Comparison of ENCODE assay signal across 18 mouse cellular contexts in the genomic region with DNA sequence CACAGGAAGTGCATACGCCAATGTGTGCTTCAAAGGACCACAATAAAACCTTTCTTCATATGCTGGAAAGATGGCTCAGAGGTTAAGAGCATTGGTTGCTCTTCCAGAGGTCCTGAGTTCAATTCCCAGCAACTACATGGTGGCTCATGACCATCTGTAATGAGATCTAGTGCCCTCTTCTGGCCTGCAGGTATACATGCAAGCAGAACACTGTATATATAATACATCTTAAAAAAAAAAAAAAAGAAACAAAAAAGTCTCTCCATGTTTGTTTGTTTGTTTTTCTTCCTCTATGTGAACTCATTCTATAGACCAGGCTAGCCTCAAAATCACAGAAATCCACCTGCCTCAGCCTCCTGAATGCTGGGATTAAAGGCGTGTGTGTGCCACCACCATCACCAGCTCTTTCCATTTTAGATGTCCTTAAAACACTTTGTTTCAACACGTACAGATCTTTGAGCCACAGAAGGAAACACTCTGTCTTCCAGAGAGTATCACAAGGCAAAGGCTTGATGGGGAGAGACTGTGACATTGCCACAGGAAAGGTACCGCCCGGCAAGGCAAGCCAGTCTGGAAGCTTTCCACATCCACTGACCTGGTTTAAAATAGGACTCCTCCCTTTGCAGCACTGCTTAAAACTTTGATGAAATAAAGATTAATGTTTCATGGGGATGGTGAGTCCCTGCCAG. TPM values are rescaled to one million over a fixed set of nuclear protein-coding genes. Genes with fewer than 3 reads are reported as not detected.
DNase-seq lines count a peak whose midpoint lies in the region; ATAC-seq and TF ChIP-seq lines count a peak whose summit lies in the region.
"Had no signal": no experiment of that assay in that cellular context is flagged by ENCODE, and none has a peak within 500 bp of the region (broad histone marks: within the 10 kb centered on the region; RNA-seq: fewer than 3 reads in every experiment).

No protein-coding gene starts in this region.

- no peak overlapping the region for H3K4me3 ChIP-seq in lung, embryonic 14.5 days (ENCODE audit: low read depth, low read length)
- no peak overlapping the region for H3K4me3 ChIP-seq in lung, adult 2 months (replicated peaks; ENCODE audit: extremely low read depth, low read depth, low read length)
- no peak overlapping the region for H3K4me3 ChIP-seq in MEL (ENCODE audit: control insufficient read depth in 1 of 2, insufficient read depth in 1 of 2, low read depth in 2 of 2, low read length in 2 of 2)
- no peak overlapping the region for H3K4me3 ChIP-seq in stomach, postnatal 0 days (ENCODE audit: low read depth, low read length)
- H3K4me3 ChIP-seq: forebrain, embryonic 15.5 days; heart, embryonic 10.5 days; liver, embryonic 13.5 days; megakaryocyte, embryonic 14.5 days had no signal

- TF ChIP-seq RAD21 in MEL (IDR thresholded peaks at IDR 0.05; ENCODE audit: low read depth, low read length): no peak; the same call in 1 of the 2 replicates

- H3K27ac ChIP-seq in lung, embryonic 14.5 days (ENCODE audit: low read depth): no peak overlapping the region
- no peak overlapping the region for H3K27ac ChIP-seq in MEL (ENCODE audit: control insufficient read depth, low read depth, low read length)
- no peak overlapping the region for H3K27ac ChIP-seq in stomach, postnatal 0 days (replicated peaks)
- H3K27ac ChIP-seq: forebrain, embryonic 15.5 days; heart, embryonic 10.5 days; liver, embryonic 13.5 days had no signal

- H3K27me3 ChIP-seq in lung, embryonic 14.5 days (ENCODE audit: insufficient read depth, low read length): no peaks in the 10 kb centered on the region
- no peaks in the 10 kb centered on the region for H3K27me3 ChIP-seq in MEL (ENCODE audit: control insufficient read depth in 1 of 2, insufficient read depth in 2 of 2, low read length in 2 of 2)
- no peaks in the 10 kb centered on the region for H3K27me3 ChIP-seq in stomach, postnatal 0 days (ENCODE audit: control insufficient read depth, insufficient read depth, low read length)
- H3K27me3 ChIP-seq: forebrain, embryonic 15.5 days; liver, embryonic 13.5 days; megakaryocyte, embryonic 14.5 days had no signal

- H3K4me1 ChIP-seq in lung, embryonic 14.5 days (ENCODE audit: insufficient read depth): no peaks in the 10 kb centered on the region
- H3K4me1 ChIP-seq in lung, adult 2 months (ENCODE audit: control insufficient read depth, insufficient read depth, low read length): no peaks in the 10 kb centered on the region
- no peaks in the 10 kb centered on the region for H3K4me1 ChIP-seq in MEL (ENCODE audit: control insufficient read depth in 1 of 2, insufficient read depth in 2 of 2, low read length in 2 of 2)
- H3K4me1 ChIP-seq in stomach, postnatal 0 days (replicated peaks; ENCODE audit: control insufficient read depth, insufficient read depth): no peaks in the 10 kb centered on the region
- H3K4me1 ChIP-seq: forebrain, embryonic 15.5 days; heart, embryonic 10.5 days; liver, embryonic 13.5 days had no signal

- DNase-seq in heart, adult 8-10 months (ENCODE audit: low spot score): peak; percentile 18
- no peak for DNase-seq in heart, postnatal 14 days
- no peak for DNase-seq in lung, embryonic 14.5 days
- DNase-seq in lung, adult 2 months: no peak
- no peak for DNase-seq in MEL (ENCODE audit: low read depth, low spot score)
- no peak for DNase-seq in stomach, postnatal 0 days (ENCODE audit: low spot score)
- DNase-seq in adrenal gland, postnatal 25 days: no peak
- DNase-seq: cerebellum, postnatal 14 days; heart, postnatal 36 days; liver, embryonic 13.5 days; lung, postnatal 14 days had no signal

- 0 out of 2 replicates have a peak, but pooled peaks cover 4% of the 10 kb centered on the region for H3K9me3 ChIP-seq in lung, embryonic 14.5 days (ENCODE audit: low read depth, low read length)
- H3K9me3 ChIP-seq in MEL (replicated peaks; ENCODE audit: insufficient read depth, low read length): no peaks in the 10 kb centered on the region
- 0 out of 2 replicates have a peak, but pooled peaks cover 2% of the 10 kb centered on the region for H3K9me3 ChIP-seq in stomach, postnatal 0 days (ENCODE audit: control insufficient read depth, low read length)
- H3K9me3 ChIP-seq: forebrain, embryonic 15.5 days; heart, embryonic 10.5 days; liver, embryonic 13.5 days; megakaryocyte, embryonic 14.5 days had no signal

- TF ChIP-seq EP300 in MEL (IDR thresholded peaks at IDR 0.05; ENCODE audit: low read depth in 1 of 2, low read length in 2 of 2): no peak
- TF ChIP-seq EP300 in stomach, postnatal 0 days (optimal IDR thresholded peaks at IDR 0.05): no peak

- TF ChIP-seq CTCF in lung, embryonic 14.5 days (IDR thresholded peaks at IDR 0.05; ENCODE audit: low read depth): peak; percentile 19
- TF ChIP-seq CTCF in lung, adult 2 months (IDR thresholded peaks at IDR 0.05; ENCODE audit: insufficient read depth, low read length): no peak
- peak in 2 of 3 experiments; percentile 16 to 28; a peak in 2 of 6 replicates for TF ChIP-seq CTCF in MEL (IDR thresholded peaks at IDR 0.05 in 2 of 3, conservative IDR thresholded peaks at IDR 0.05 in 1 of 3; ENCODE audit: control insufficient read depth in 1 of 3, insufficient read depth in 1 of 3, low read depth in 2 of 3, low read length in 3 of 3, poor library complexity in 1 of 3, severe bottlenecking in 1 of 3)
- peak; percentile 28 for TF ChIP-seq CTCF in stomach, postnatal 0 days (IDR thresholded peaks at IDR 0.05; ENCODE audit: low read depth)

- no peak for TF ChIP-seq POLR2A in lung, adult 2 months (IDR thresholded peaks at IDR 0.05; ENCODE audit: borderline replicate concordance, extremely low read depth, low read depth, low read length)
- TF ChIP-seq POLR2A in MEL (IDR thresholded peaks at IDR 0.05; ENCODE audit: control insufficient read depth in 1 of 2, insufficient read depth in 1 of 2, low read depth in 1 of 2, low read length in 2 of 2, poor library complexity in 1 of 2): no peak

- 94% methylated on average over 5 of the region's 5 CpGs for WGBS in lung, embryonic 14.5 days
- 78% methylated on average over 5 of the region's 5 CpGs for WGBS in lung, adult 2 months
- WGBS in stomach, postnatal 0 days: 89% methylated on average over 5 of the region's 5 CpGs

- no peak for ATAC-seq in lung, embryonic 14.5 days (ENCODE audit: insufficient read depth)
- ATAC-seq in stomach, postnatal 0 days (ENCODE audit: low FRiP score, low TSS enrichment): no peak
- ATAC-seq: CD4-positive, CD25-positive, alpha-beta regulatory T cell, adult 4 months; forebrain, embryonic 15.5 days; midbrain, embryonic 16.5 days had no signal

- H3K79me2 ChIP-seq in MEL (ENCODE audit: control insufficient read depth, insufficient read depth, low read length, poor library complexity): no peaks in the 10 kb centered on the region

- peaks cover 49% of the 10 kb centered on the region for H3K36me3 ChIP-seq in lung, embryonic 14.5 days (ENCODE audit: insufficient read depth)
- no peaks in the 10 kb centered on the region; a peak in 1 of 4 replicates for H3K36me3 ChIP-seq in MEL (ENCODE audit: control insufficient read depth in 1 of 2, insufficient read depth in 2 of 2, low read length in 2 of 2)
- H3K36me3 ChIP-seq in stomach, postnatal 0 days (ENCODE audit: control insufficient read depth, insufficient read depth, low read length): peaks cover 11% of the 10 kb centered on the region; the same call in 1 of the 2 replicates

- H3K9ac ChIP-seq in lung, embryonic 14.5 days: no peak overlapping the region
- H3K9ac ChIP-seq in MEL (ENCODE audit: control insufficient read depth, low read depth, low read length, poor library complexity, severe bottlenecking): no peak overlapping the region
- no peak overlapping the region for H3K9ac ChIP-seq in stomach, postnatal 0 days (ENCODE audit: low read length)
- H3K9ac ChIP-seq: forebrain, embryonic 15.5 days; liver, embryonic 13.5 days had no signal

- H3K4me2 ChIP-seq in lung, embryonic 14.5 days: no peak overlapping the region
- no peak overlapping the region for H3K4me2 ChIP-seq in stomach, postnatal 0 days (replicated peaks; ENCODE audit: low read depth)
- H3K4me2 ChIP-seq: forebrain, embryonic 15.5 days; liver, embryonic 13.5 days had no signal

- intact Hi-C loops in heart, postnatal 14 days (cut with DNase I): loop anchor here (5.0 kb wide), 1 partner anchor 93 kb away; no protein-coding TSS in a partner anchor

TF ChIP-seq in MEL, 35 proteins besides CTCF, POLR2A, EP300 and RAD21:
- TF ChIP-seq JUND (IDR thresholded peaks at IDR 0.05; ENCODE audit: low read depth, low read length) (no peak), ELF1 (IDR thresholded peaks at IDR 0.05; ENCODE audit: low read depth, low read length) (no peak), TBP (IDR thresholded peaks at IDR 0.05; ENCODE audit: low read depth, low read length) (no peak), ZC3H11A (IDR thresholded peaks at IDR 0.05; ENCODE audit: low read depth, low read length) (no peak), USF1 (IDR thresholded peaks at IDR 0.05; ENCODE audit: low read depth, low read length) (no peak), MAZ (IDR thresholded peaks at IDR 0.05; ENCODE audit: low read depth, low read length) (no peak), MYC (IDR thresholded peaks at IDR 0.05; ENCODE audit: low read depth, low read length) (no peak), HCFC1 (IDR thresholded peaks at IDR 0.05; ENCODE audit: low read depth, low read length) (no peak), MAFK (IDR thresholded peaks at IDR 0.05; ENCODE audit: borderline replicate concordance, low read depth, low read length) (no peak), MXI1 (IDR thresholded peaks at IDR 0.05; ENCODE audit: low read depth, low read length) (no peak), TAL1 (IDR thresholded peaks at IDR 0.05; ENCODE audit: low read length) (no peak), CHD2 (IDR thresholded peaks at IDR 0.05; ENCODE audit: low read length) (no peak), TCF12 (IDR thresholded peaks at IDR 0.05; ENCODE audit: low read depth, low read length) (no peak), UBTF (IDR thresholded peaks at IDR 0.05; ENCODE audit: borderline replicate concordance, insufficient read depth, low read depth, low read length) (no peak), SIN3A (IDR thresholded peaks at IDR 0.05; ENCODE audit: low read length) (no peak)

RNA-seq across cellular contexts. Expression of gene Cartpt, which starts 54.2 kb away (rescaled TPM):
- total RNA-seq in heart, adult 8-10 months (2022): not detected
- under 1 TPM in 1 of 2 experiments, not detected in 1; 0.36 TPM for total RNA-seq in heart, postnatal 14 days (2021)
- polyA plus RNA-seq in lung, embryonic 14.5 days (2014; fragmentation: Nextera tagmentation; extraction: Ambion mirVana): 0.33 and 0.47 TPM in 2 replicates
- 0.21 TPM in 1 of 2 replicates, not detected in the other for polyA plus RNA-seq in lung, adult 2 months (2012; rRNA removed)
- total RNA-seq in MEL (2012; rRNA removed): not detected in 2 replicates
- not detected for polyA plus RNA-seq in MEL (2012; ENCODE audit: insufficient read depth in 1 of 2, insufficient read length in 2 of 2, low read depth in 1 of 2, low replicate concordance in 2 of 2, missing spikeins in 1 of 2)
- polyA plus RNA-seq in stomach, postnatal 0 days (2015; fragmentation: Nextera tagmentation; extraction: Ambion mirVana): 72.1 and 79.7 TPM in 2 replicates
- 1.6 and 5.5 TPM in 2 replicates for total RNA-seq in adrenal gland, postnatal 25 days (2021)
- total RNA-seq: gastrocnemius, adult 18-20 months; heart, postnatal 36 days had no signal
- polyA plus RNA-seq: CD4-positive, CD25-positive, alpha-beta regulatory T cell, adult 4 months; limb, embryonic 11.5 days; liver, embryonic 13.5 days had no signal
